Mouse (Mus musculus) E14TG2a.4 (cell line): Measurements from ENCODE around the gene Galnt7.

ENCODE experiments used
- CTCF ChIP-seq: conservative IDR thresholded peaks from 2 replicates; pipeline ENCODE4 v1.5.1; 2014; ENCODE audit warnings: low read length
- POU5F1 ChIP-seq: IDR thresholded peaks from 2 replicates; pipeline ENCODE4 v1.6.1; 2014; ENCODE audit warnings: low read length, borderline replicate concordance

DNA sequence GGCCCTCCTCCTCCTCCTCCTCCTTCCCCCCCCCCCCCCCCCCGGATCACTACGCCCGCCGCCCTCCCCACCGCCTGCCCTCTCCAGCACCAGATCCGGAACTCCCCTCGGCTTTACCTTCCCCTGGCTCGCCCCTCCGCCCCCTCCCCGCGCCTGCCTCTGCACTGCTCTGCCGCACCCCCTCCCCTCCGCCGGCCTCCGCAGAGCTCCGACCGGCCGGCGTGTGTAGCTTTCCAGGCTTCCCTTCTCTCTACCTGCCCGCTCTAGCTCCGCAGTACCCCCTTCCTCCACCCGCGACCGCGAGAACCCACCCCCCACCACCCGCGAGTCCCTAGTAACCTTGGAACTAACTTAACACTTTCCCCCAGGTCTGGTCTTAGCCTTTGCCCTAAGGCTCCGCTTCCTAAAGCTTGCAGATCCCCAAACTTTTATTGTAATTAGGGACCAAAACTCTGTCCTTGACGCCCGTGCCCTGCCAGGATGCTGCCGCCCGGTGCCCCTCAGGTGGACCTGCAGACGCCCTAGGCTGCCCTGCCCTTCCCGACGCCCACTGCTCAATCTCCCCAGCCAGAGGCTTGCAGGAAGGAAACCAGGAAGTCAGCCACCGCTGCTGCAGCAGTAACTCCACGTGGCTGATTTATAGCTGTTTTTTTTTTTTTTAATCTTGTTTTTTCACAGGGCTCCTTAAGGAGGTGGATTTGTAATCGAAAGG, 380 bp upstream of the Galnt7 start:
- TF ChIP-seq CTCF (no peak), POU5F1 (no peak)
